Mouse (Mus musculus): ENCODE measurements around the gene Rilpl1. TPM values are rescaled to one million over a fixed set of nuclear protein-coding genes. Genes with fewer than 3 reads are reported as not detected.
"Not testable (repeated sequence)": the region's sequence is repeated elsewhere in the genome, so short reads cannot be mapped to it uniquely, and the experiment has no call there.

Rilpl1 gene
- 23.1 and 26.4 TPM in 2 replicates for polyA plus RNA-seq (2016; fragmentation: Nextera tagmentation; extraction: Ambion mirVana)

GRCm38 (mm10) chr5:124530655-124531582, at the start of gene Rilpl1:
TSS of gene Rilpl1 (minus strand) at chr5:124531391.
- Histone ChIP-seq H3K27me3 (replicated peaks; ENCODE audit: low read depth, poor library complexity, severe bottlenecking) (no peaks in the 10 kb centered on the region), H3K27ac (replicated peaks) (peak within 1 kb of the TSS; percentile 94), H3K4me3 (peak within 1 kb of the TSS; percentile 90), H3K36me3 (replicated peaks) (peaks cover 11% of the 10 kb centered on the region), H3K9me3 (no peaks in the 10 kb centered on the region), H3K4me1 (peaks cover 51% of the 10 kb centered on the region)
- whole genome bisulfite sequencing: under 1% methylated on average over 96 of the region's 96 CpGs
- peak; percentile 95 for DNase-seq (ENCODE audit: low spot score)

- Histone ChIP-seq H3K27ac (replicated peaks) (peak within 1 kb of the TSS; percentile 79), H3K4me1 (peaks cover 21% of the 10 kb centered on the region), H3K4me3 (peak within 1 kb of the TSS; percentile 86), H3K36me3 (replicated peaks) (peaks cover 58% of the 10 kb centered on the region), H3K9me3 (no peaks in the 10 kb centered on the region), H3K27me3 (replicated peaks; ENCODE audit: low read depth, poor library complexity, severe bottlenecking) (no peaks in the 10 kb centered on the region)
- peak; percentile 95 for DNase-seq (ENCODE audit: low spot score)
- 1% methylated on average over 51 of the region's 51 CpGs for WGBS
These were observed 47.6 kb upstream of the Rilpl1 start, which contains the start of the genes Eif2b1 and Gtf2h3 for GRCm38 (mm10) chr5:124578633-124579317. TSS of gene Eif2b1 (minus strand) at chr5:124579131. TSS of gene Gtf2h3 (plus strand) at chr5:124579140.

- Histone ChIP-seq H3K27ac (replicated peaks) (no peak overlapping the region), H3K9me3 (no peaks in the 10 kb centered on the region), H3K4me1 (peaks cover 19% of the 10 kb centered on the region), H3K27me3 (replicated peaks; ENCODE audit: low read depth, poor library complexity, severe bottlenecking) (no peaks in the 10 kb centered on the region), H3K4me3 (no peak overlapping the region), H3K36me3 (replicated peaks) (peaks cover 72% of the 10 kb centered on the region)
- DNase-seq (ENCODE audit: low spot score): no peak
- WGBS: 93% methylated on average over 7 of the region's 7 CpGs
These were observed 44.3 kb upstream of the Rilpl1 start for GRCm38 (mm10) chr5:124575467-124575866.

- H3K9me3 ChIP-seq: no peaks in the 10 kb centered on the region
- peaks cover 100% of the 10 kb centered on the region for H3K36me3 ChIP-seq (replicated peaks)
- no peak overlapping the region for H3K27ac ChIP-seq (replicated peaks)
- no peak for DNase-seq (ENCODE audit: low spot score)
- 84% methylated on average over 12 of the region's 12 CpGs for WGBS
- H3K27me3 ChIP-seq (replicated peaks; ENCODE audit: low read depth, poor library complexity, severe bottlenecking): no peaks in the 10 kb centered on the region
- H3K4me3 ChIP-seq: no peak overlapping the region
- H3K4me1 ChIP-seq: no peaks in the 10 kb centered on the region
These were observed 39.9 kb upstream of the Rilpl1 start for GRCm38 (mm10) chr5:124571068-124571467.

GRCm38 (mm10) chr5:124555145-124555544, 24.0 kb upstream of the Rilpl1 start:
- no peaks in the 10 kb centered on the region for H3K27me3 ChIP-seq (replicated peaks; ENCODE audit: low read depth, poor library complexity, severe bottlenecking)
- no peak overlapping the region for H3K27ac ChIP-seq (replicated peaks)
- WGBS: 85% methylated on average over 1 of the region's 1 CpGs
- no peaks in the 10 kb centered on the region for H3K9me3 ChIP-seq
- DNase-seq (ENCODE audit: low spot score): no peak
- H3K4me1 ChIP-seq: peaks cover 13% of the 10 kb centered on the region
- no peak overlapping the region for H3K4me3 ChIP-seq
- H3K36me3 ChIP-seq (replicated peaks): peaks cover 67% of the 10 kb centered on the region

GRCm38 (mm10) chr5:124553607-124554006, 22.4 kb upstream of the Rilpl1 start:
- Histone ChIP-seq H3K9me3 (no peaks in the 10 kb centered on the region), H3K4me3 (peak overlapping the region; percentile 81), H3K36me3 (replicated peaks) (peaks cover 56% of the 10 kb centered on the region), H3K27ac (replicated peaks) (no peak overlapping the region), H3K27me3 (replicated peaks; ENCODE audit: low read depth, poor library complexity, severe bottlenecking) (no peaks in the 10 kb centered on the region), H3K4me1 (peaks cover 13% of the 10 kb centered on the region)
- DNase-seq (ENCODE audit: low spot score): no peak
- WGBS: 59% methylated on average over 6 of the region's 6 CpGs

- peaks cover 13% of the 10 kb centered on the region for H3K4me1 ChIP-seq
- under 1% methylated on average over 66 of the region's 66 CpGs for WGBS
- H3K27ac ChIP-seq (replicated peaks): peak within 1 kb of the TSS; percentile 83
- peaks cover 56% of the 10 kb centered on the region for H3K36me3 ChIP-seq (replicated peaks)
- H3K4me3 ChIP-seq: peak within 1 kb of the TSS; percentile 81
- DNase-seq (ENCODE audit: low spot score): peak; percentile 93
- no peaks in the 10 kb centered on the region for H3K9me3 ChIP-seq
- no peaks in the 10 kb centered on the region for H3K27me3 ChIP-seq (replicated peaks; ENCODE audit: low read depth, poor library complexity, severe bottlenecking)
These were observed 21.5 kb upstream of the Rilpl1 start, which contains the start of gene Ddx55 for GRCm38 (mm10) chr5:124552558-124553307. TSS of gene Ddx55 (plus strand) at chr5:124552864.

- 12% methylated on average over 9 of the region's 9 CpGs for WGBS
- Histone ChIP-seq H3K4me1 (peaks cover 13% of the 10 kb centered on the region), H3K27ac (replicated peaks) (peak overlapping the region; percentile 83), H3K36me3 (replicated peaks) (peaks cover 56% of the 10 kb centered on the region), H3K9me3 (no peaks in the 10 kb centered on the region), H3K4me3 (peak overlapping the region; percentile 81), H3K27me3 (replicated peaks; ENCODE audit: low read depth, poor library complexity, severe bottlenecking) (no peaks in the 10 kb centered on the region)
- DNase-seq (ENCODE audit: low spot score): no peak
These were observed 20.9 kb upstream of the Rilpl1 start for GRCm38 (mm10) chr5:124552094-124552472.

GRCm38 (mm10) chr5:124551349-124552093, 20.3 kb upstream of the Rilpl1 start:
- Histone ChIP-seq H3K27ac (replicated peaks) (peak overlapping the region; percentile 83), H3K4me3 (peak overlapping the region; percentile 81), H3K36me3 (replicated peaks) (peaks cover 56% of the 10 kb centered on the region), H3K4me1 (peaks cover 13% of the 10 kb centered on the region)
- 34% methylated on average over 5 of the region's 5 CpGs for WGBS
- DNase-seq (ENCODE audit: low spot score); H3K9me3 ChIP-seq; H3K27me3 ChIP-seq (replicated peaks; ENCODE audit: low read depth, poor library complexity, severe bottlenecking): not testable (repeated sequence)

GRCm38 (mm10) chr5:124550737-124551136, 19.5 kb upstream of the Rilpl1 start:
- H3K4me1 ChIP-seq: peaks cover 13% of the 10 kb centered on the region
- not testable (repeated sequence) for H3K27me3 ChIP-seq (replicated peaks; ENCODE audit: low read depth, poor library complexity, severe bottlenecking); H3K27ac ChIP-seq (replicated peaks); DNase-seq (ENCODE audit: low spot score); H3K4me3 ChIP-seq; H3K9me3 ChIP-seq
- WGBS: 82% methylated on average over 4 of the region's 4 CpGs
- peaks cover 56% of the 10 kb centered on the region for H3K36me3 ChIP-seq (replicated peaks)

GRCm38 (mm10) chr5:124541602-124541973, 10.4 kb upstream of the Rilpl1 start:
- no peak for DNase-seq (ENCODE audit: low spot score)
- H3K4me3 ChIP-seq: peak overlapping the region; percentile 99
- no peaks in the 10 kb centered on the region for H3K9me3 ChIP-seq
- 13% methylated on average over 8 of the region's 8 CpGs for WGBS
- H3K27ac ChIP-seq (replicated peaks): peak overlapping the region; percentile 92
- H3K36me3 ChIP-seq (replicated peaks): peaks cover 44% of the 10 kb centered on the region
- no peaks in the 10 kb centered on the region for H3K27me3 ChIP-seq (replicated peaks; ENCODE audit: low read depth, poor library complexity, severe bottlenecking)
- H3K4me1 ChIP-seq: peaks cover 18% of the 10 kb centered on the region

Data from embryonic facial prominence, embryonic 10.5 days (tissue).